Mouse (Mus musculus) liver, postnatal 0 days (tissue): ENCODE results near the gene Itpr1.

Experiments used
- CTCF ChIP-seq: sonication (generic); IDR thresholded peaks from 2 replicates; pipeline ENCODE4 v1.5.1; 2016; ENCODE audit warnings: antibody characterized with exemption, low read depth
- EP300 ChIP-seq: IDR thresholded peaks from 2 replicates; pipeline ENCODE4 v1.6.1; 2016; ENCODE audit warnings: antibody characterized with exemption, low read depth, mild to moderate bottlenecking

- no peak for TF ChIP-seq CTCF
- no peak for TF ChIP-seq EP300
Observed at GRCm38 (mm10) chr6:108185685-108186009, 27.2 kb upstream of the Itpr1 start.
